ENCODE assay signal across 26 mouse cellular contexts in the genomic region with DNA sequence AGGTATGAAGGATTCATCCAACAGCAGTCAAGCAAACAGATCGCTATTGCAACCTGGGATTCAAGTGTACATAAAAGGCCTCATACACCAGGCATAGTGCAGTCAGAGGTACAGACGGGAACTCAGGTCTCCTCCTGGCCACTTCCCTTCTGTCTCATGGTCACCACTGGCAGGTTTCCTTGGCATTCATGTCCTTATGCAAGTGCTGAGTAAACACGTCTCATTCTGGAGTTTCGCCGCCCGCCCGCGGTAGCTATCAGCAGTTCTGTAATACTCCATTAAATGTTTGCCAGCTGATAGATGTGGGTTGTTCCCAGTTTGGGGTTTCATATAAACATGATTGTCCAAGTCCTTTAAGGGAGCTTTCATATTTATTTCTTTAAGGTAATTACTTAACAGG.
DNase-seq lines count a peak whose midpoint lies in the region; ATAC-seq and TF ChIP-seq lines count a peak whose summit lies in the region.
"Had no signal": no experiment of that assay in that cellular context is flagged by ENCODE, and none has a peak within 500 bp of the region (broad histone marks: within the 10 kb centered on the region; RNA-seq: fewer than 3 reads in every experiment).

No protein-coding gene starts in this region.

- H3K9ac ChIP-seq in liver, adult 2 months (ENCODE audit: low read depth, low read length) = no peak overlapping the region
- H3K9ac ChIP-seq in liver, embryonic 12.5 days = no peak overlapping the region
- no peak overlapping the region for H3K9ac ChIP-seq in stomach, postnatal 0 days (ENCODE audit: low read length)
- H3K9ac ChIP-seq: embryonic facial prominence, embryonic 12.5 days; forebrain, embryonic 15.5 days; heart, embryonic 13.5 days; hindbrain, embryonic 14.5 days had no signal

- DNase-seq in cerebellum, adult 9-10 months = peak; percentile 49
- DNase-seq in cerebellum, postnatal 14 days = no peak
- peak; percentile 55 for DNase-seq in liver, adult 2 months (ENCODE audit: extremely low read depth, low read depth, low spot score)
- peak; percentile 30 for DNase-seq in lung, postnatal 10 days
- DNase-seq in stomach, postnatal 0 days (ENCODE audit: low spot score) = peak; percentile 23
- no peak for DNase-seq in right cerebral cortex, postnatal 25 days
- no peak for DNase-seq in gastrocnemius, postnatal 14 days
- DNase-seq: adrenal gland, postnatal 36 days; heart, postnatal 10 days; kidney, adult 9 months; kidney, postnatal 10 days; layer of hippocampus, adult 9-11 months; liver; right cerebral cortex, adult 18-20 months; right cerebral cortex, postnatal 4 days; thymus, adult 2 months; thymus, postnatal 36 days had no signal

- H3K79me2 ChIP-seq in liver, adult 2 months (ENCODE audit: control insufficient read depth, insufficient read depth, low read length) = no peaks in the 10 kb centered on the region

- TF ChIP-seq EP300 in stomach, postnatal 0 days (optimal IDR thresholded peaks at IDR 0.05) = no peak

- no peaks in the 10 kb centered on the region for H3K27me3 ChIP-seq in liver, adult 2 months (ENCODE audit: control insufficient read depth, insufficient read depth, low read length)
- no peaks in the 10 kb centered on the region for H3K27me3 ChIP-seq in liver, embryonic 12.5 days (replicated peaks)
- H3K27me3 ChIP-seq in stomach, postnatal 0 days (ENCODE audit: control insufficient read depth, insufficient read depth, low read length) = no peaks in the 10 kb centered on the region
- H3K27me3 ChIP-seq: embryonic facial prominence, embryonic 12.5 days; forebrain, embryonic 15.5 days; heart, embryonic 13.5 days; Patski had no signal

- TF ChIP-seq CTCF in liver, adult 2 months (IDR thresholded peaks at IDR 0.05; ENCODE audit: low read depth, low read length) = no peak
- TF ChIP-seq CTCF in stomach, postnatal 0 days (IDR thresholded peaks at IDR 0.05; ENCODE audit: low read depth) = no peak

- no peak for TF ChIP-seq POLR2A in liver, adult 2 months (IDR thresholded peaks at IDR 0.05; ENCODE audit: extremely low read depth, insufficient read depth, low read length)

- H3K9me3 ChIP-seq in liver, embryonic 12.5 days (replicated peaks) = no peaks in the 10 kb centered on the region
- H3K9me3 ChIP-seq in stomach, postnatal 0 days (ENCODE audit: control insufficient read depth, low read length) = no peaks in the 10 kb centered on the region
- H3K9me3 ChIP-seq: embryonic facial prominence, embryonic 12.5 days; forebrain, embryonic 15.5 days; heart, embryonic 13.5 days; midbrain, embryonic 10.5 days had no signal

- H3K4me2 ChIP-seq in liver, embryonic 12.5 days = no peak overlapping the region
- no peak overlapping the region for H3K4me2 ChIP-seq in stomach, postnatal 0 days (replicated peaks; ENCODE audit: low read depth)
- H3K4me2 ChIP-seq: embryonic facial prominence, embryonic 12.5 days; forebrain, embryonic 15.5 days; heart, embryonic 13.5 days; hindbrain, embryonic 14.5 days had no signal

- 46% methylated on average over 8 of the region's 8 CpGs for WGBS in liver, adult 2 months
- 87% methylated on average over 8 of the region's 8 CpGs for WGBS in liver, embryonic 12.5 days (ENCODE audit: insufficient replicate concordance)
- WGBS in stomach, postnatal 0 days = 77% methylated on average over 8 of the region's 8 CpGs

- H3K36me3 ChIP-seq in liver, adult 2 months (ENCODE audit: control insufficient read depth, insufficient read depth, low read length) = no peaks in the 10 kb centered on the region
- 0 out of 2 replicates have a peak, but pooled peaks cover 3% of the 10 kb centered on the region for H3K36me3 ChIP-seq in liver, embryonic 12.5 days
- no peaks in the 10 kb centered on the region for H3K36me3 ChIP-seq in stomach, postnatal 0 days (ENCODE audit: control insufficient read depth, insufficient read depth, low read length)
- H3K36me3 ChIP-seq: embryonic facial prominence, embryonic 12.5 days; forebrain, embryonic 15.5 days had no signal

- no peak overlapping the region for H3K27ac ChIP-seq in liver, adult 2 months (replicated peaks; ENCODE audit: insufficient read depth, low read depth, low read length)
- H3K27ac ChIP-seq in liver, embryonic 12.5 days = no peak overlapping the region
- no peak overlapping the region for H3K27ac ChIP-seq in stomach, postnatal 0 days (replicated peaks)
- H3K27ac ChIP-seq: embryonic facial prominence, embryonic 12.5 days; forebrain, embryonic 15.5 days; heart, embryonic 13.5 days; hindbrain, embryonic 14.5 days; midbrain, embryonic 10.5 days had no signal

- no peak overlapping the region for H3K4me3 ChIP-seq in liver, adult 2 months (ENCODE audit: insufficient read depth, low read depth, low read length)
- no peak overlapping the region for H3K4me3 ChIP-seq in liver, embryonic 12.5 days
- no peak overlapping the region for H3K4me3 ChIP-seq in stomach, postnatal 0 days (ENCODE audit: low read depth, low read length)
- H3K4me3 ChIP-seq: embryonic facial prominence, embryonic 12.5 days; forebrain, embryonic 15.5 days; heart, embryonic 13.5 days; midbrain, embryonic 10.5 days had no signal

- H3K4me1 ChIP-seq in liver, adult 2 months (ENCODE audit: control insufficient read depth, insufficient read depth, low read length) = no peaks in the 10 kb centered on the region
- no peaks in the 10 kb centered on the region for H3K4me1 ChIP-seq in liver, embryonic 12.5 days
- H3K4me1 ChIP-seq in stomach, postnatal 0 days (replicated peaks; ENCODE audit: control insufficient read depth, insufficient read depth) = no peaks in the 10 kb centered on the region

- intact Hi-C loops in gastrocnemius, postnatal 14 days (cut with DNase I; ENCODE audit: low total_unique reads) = loop anchor here (10.0 kb wide), 1 partner anchor 153 kb away; no protein-coding TSS in a partner anchor

- no peak for ATAC-seq in liver, embryonic 12.5 days
- ATAC-seq in stomach, postnatal 0 days (ENCODE audit: low FRiP score, low TSS enrichment) = no peak
- ATAC-seq: forebrain, embryonic 15.5 days; intestine, postnatal 0 days; midbrain, embryonic 16.5 days; Patski had no signal

Comparison
In these comparisons a context has a peak if more than half of its experiments do, and no peak if none do; other contexts are left out.
1. DNase-seq: peak in cerebellum, adult 9-10 months (single experiment), liver, adult 2 months (single experiment), lung, postnatal 10 days (single experiment) and stomach, postnatal 0 days (single experiment); none in cerebellum, postnatal 14 days (0 of 2), right cerebral cortex, postnatal 25 days (single experiment) and gastrocnemius, postnatal 14 days (single experiment).